Mouse (Mus musculus) neural tube, embryonic 10.5 days (tissue): Measurements from ENCODE around the gene Pkd1.

Experiments used
- DNase-seq: peaks from one replicate; pipeline ENCODE4 v3.0.0-alpha.2; 2017; ENCODE audit warnings: low spot score; ENCODE audit errors: extremely low spot score

Pkd1 gene

GRCm38 (mm10) chr17:24532045-24532444, 17.6 kb upstream of the Pkd1 start:
- no peak for DNase-seq

DNA sequence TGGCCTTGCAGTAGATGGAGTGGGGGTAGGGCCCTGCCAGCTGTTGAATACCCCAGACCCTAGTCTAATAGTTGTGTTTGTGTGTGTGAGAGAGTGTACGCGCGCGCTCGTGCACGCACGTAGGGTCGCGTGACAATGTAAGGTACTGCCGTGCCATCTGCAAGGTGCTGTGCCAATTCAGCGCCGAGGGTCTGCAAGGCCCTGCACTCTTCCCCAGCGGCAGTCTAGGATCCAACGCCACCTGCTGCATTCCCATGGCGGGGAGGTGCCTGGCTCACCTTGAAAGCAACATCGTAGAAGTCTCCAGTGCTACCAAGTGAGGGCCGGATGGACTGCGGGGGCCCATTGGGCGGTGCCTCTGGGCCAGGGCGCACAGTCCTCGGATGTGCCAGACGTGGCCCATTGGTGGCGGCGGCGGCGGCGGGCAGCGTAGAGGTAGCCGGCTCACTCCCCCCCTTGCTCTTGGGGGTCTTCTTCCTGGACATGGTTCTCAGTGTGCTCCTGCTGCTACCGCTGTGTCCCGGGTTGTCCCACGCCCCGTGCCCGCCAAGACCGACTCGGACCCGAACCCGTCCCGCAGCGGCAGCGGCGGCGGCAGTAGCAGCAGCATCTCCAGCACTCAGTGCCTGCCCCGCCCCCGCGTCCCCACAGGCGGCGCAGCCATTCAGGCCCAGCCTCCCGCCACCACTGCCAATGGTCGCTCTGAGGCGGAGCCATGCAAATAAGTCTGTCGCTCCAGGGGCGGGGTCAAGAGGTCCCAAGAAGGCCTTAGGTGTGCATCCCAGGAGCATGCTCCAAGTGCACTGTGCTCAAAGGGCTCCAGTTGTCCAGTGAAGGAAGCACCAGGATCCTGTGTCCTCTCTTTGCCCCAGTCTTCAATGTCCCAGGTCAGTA, 16.3 kb upstream of the Pkd1 start:
- DNase-seq, result peak; percentile 80

DNA sequence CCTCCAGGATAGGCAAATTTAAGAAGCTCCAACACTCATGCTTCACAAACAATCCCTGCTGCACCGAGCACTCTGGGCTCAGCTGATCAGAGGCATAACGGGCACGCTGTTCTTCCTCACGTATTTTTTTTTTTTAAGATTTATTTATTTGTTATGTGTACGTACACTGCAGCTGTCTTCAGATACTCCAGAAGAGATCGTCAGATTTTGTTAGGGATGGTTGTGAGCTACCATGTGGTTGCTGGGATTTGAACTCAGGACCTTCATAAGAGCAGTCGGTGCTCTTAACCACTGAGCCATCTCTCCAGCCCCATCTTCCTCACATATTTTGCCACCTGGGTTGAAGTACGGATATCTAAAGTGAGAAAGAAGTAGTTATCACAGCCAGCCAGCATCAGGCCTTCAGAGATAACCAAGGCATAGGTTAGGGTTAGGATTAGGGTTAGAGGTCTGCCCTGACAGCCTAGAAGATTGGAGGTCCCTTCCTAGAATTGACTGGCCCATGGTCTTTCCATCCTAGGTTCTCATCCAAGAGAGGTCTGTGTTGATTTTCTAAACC, 15.4 kb upstream of the Pkd1 start, which contains the start of gene Rab26:
Gene Rab26, minus strand, starts transcription at position 51 of the 559 bp plus-strand sequence.
- DNase-seq, result no peak

- DNase-seq, result no peak
Observed at GRCm38 (mm10) chr17:24535300-24535699, 14.3 kb upstream of the Pkd1 start.

- DNase-seq, result no peak
Observed at GRCm38 (mm10) chr17:24537536-24537935, 12.1 kb upstream of the Pkd1 start.

DNA sequence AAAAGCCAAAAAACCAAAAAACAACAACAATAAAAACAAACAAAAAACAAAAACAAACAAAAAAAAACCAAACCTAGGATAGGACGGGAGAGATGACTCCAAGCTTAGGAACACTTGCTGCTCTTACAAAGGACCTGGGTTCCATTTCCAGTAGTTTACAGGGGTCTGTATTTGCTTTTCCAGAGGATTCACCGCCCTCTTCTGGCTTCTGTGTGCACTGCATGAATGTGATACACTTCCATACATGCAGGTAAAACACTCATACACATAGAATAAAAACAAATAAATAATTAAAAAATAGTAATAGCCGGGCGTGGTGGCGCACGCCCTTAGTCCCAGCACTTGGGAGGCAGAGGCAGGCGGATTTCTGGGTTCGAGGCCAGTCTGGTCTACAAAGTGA, 10.7 kb upstream of the Pkd1 start:
- peak; percentile 49 for DNase-seq

- DNase-seq, result peak; percentile 27
Observed at GRCm38 (mm10) chr17:24540375-24540774, 9.3 kb upstream of the Pkd1 start.

GRCm38 (mm10) chr17:24544613-24545012, 5.0 kb upstream of the Pkd1 start:
- DNase-seq, result peak; percentile 26

- DNase-seq, result no peak
Observed at GRCm38 (mm10) chr17:24545247-24545646, 4.4 kb upstream of the Pkd1 start.

DNA sequence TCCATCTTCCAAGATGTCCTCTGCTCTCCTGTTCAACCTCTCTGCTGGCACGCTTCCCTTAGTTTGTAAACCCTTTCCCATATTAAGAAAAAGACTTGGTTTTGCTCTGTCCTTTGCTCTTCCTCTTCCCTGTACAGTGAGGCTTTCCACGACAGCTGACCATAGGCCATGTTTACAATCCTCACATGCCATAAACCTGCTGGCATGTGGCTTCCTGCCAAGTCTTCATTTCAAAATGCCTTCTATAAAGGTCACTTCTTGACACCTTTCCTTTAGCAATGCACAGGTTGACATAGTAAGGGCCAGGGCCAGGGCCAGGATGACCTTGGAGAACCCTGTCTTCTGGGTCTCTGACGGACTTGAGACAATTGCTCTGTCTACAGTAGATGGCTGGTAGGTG, 3.4 kb upstream of the Pkd1 start:
- no peak for DNase-seq

DNA sequence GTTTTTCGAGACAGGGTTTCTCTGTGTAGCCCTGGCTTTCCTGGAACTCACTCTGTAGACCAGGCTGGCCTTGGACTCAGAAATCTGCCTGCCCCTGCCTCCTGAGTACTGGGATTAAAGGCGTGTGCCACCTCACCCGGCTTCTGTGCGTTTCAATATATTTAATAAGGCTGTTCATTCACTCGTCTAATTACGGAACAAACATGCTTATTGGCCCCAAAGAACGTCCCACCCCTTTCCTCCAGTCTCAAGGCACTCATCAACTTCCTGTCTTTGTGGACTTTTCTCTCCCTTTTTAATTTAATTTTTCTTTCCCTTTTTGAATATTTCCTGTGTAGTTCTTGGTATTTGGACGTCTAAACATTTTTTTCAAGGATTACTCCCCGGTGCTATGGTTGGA, 1.2 kb upstream of the Pkd1 start:
- no peak for DNase-seq

DNA sequence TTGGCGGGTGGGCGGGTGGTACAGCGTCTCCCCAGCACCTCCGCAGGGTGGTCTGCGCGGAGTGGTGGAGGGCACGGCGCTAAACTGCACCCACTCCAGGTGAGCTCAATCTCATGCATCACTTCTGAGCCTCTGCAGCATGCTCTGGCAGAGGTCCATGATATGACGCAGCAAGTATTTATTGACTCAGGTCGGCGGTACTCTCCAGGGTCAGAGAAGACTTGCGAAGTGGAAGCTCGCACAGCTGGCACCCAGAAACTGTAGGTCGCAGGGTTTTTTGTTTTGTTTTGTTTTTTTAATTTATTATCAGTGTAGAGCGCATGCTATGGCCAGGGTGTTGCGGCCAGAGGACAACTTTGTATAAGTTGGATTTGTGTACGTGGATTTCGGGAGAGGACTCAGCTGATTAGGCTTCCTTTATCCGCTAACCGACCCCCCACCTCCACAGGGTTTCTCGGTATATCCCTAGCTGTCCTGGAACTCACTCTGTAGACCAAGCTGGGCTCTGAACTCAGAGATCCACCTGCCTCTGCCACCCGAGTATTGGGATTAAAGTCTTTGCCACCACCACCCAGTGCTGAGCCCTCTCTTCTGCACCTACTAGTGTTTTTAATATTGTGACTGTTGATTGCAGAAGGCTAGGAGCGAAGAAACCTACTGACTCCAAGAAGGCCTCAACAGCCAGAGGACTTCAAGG, 565 bp upstream of the Pkd1 start:
- DNase-seq, result peak; percentile 40

- DNase-seq, result no peak
Observed at GRCm38 (mm10) chr17:24550416-24551049, 899 bp downstream of the Pkd1 start.

GRCm38 (mm10) chr17:24551050-24551444, 1.4 kb downstream of the Pkd1 start:
- no peak for DNase-seq

- no peak for DNase-seq
Observed at GRCm38 (mm10) chr17:24557091-24557490, 7.5 kb downstream of the Pkd1 start.

DNA sequence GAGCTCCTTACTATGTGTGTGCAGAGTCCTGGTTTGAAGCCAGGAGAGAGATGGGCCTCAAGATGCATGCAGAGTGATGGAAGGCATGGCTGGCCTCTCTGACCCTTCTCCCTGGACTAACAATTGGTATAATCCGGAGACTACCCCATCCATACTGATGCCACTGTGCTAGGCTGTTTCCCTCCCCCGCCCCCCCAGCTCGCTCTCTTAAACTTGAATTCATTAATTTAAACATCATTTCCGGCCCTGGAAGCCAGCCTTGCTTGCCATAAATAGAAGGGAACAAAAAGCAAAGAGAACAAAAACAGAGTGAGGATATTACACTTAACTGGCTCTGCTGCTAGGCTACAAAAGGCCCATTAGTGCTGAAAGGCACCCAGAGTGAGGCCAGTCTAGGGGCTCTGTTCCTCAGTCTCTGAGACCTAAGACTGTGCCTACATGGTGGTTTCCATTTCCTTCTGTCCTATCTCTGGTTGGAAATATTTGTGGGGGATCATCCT, 9.0 kb downstream of the Pkd1 start:
- DNase-seq, result no peak

DNA sequence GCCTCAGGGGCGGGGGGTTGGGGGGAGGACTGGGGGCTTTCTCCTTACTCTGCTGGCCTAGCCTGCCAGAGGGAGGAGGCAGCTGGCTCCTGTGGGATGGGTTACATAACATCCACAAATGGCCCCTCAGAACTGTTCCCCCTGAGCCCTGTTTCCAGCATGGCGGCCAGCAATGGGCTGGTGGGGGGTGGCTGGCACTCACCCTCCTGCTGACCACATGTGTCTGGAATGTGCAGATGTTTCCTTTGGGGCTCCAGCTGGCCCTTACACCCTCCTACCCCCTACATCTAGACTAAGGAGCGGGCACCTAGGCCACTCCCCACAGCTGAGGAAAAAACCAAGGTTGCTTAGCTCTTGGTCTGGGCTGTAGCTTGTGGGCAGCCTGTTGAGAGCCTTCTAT, 9.5 kb downstream of the Pkd1 start:
- DNase-seq, result no peak

- DNase-seq, result no peak
Observed at GRCm38 (mm10) chr17:24560301-24561028, 10.8 kb downstream of the Pkd1 start.

DNA sequence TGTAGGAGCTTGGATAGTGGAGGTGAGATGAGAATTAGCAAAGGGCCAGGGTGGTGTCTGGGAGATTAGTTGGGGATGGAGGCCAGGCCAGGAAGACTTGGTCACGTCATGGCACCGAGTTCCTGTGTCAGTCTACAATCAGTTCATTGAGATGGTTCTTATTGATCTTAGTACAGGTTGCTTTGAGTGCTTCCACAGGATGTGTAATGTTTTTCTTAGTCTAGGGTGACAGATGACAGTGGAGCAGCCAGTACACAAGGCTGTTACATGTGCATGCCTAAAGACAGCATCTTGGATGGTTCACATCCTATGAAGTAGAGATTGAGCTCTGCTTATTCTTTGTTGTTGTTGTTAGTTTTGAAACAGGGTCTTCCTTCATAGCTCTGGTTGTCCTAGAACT, 12.0 kb downstream of the Pkd1 start:
- no peak for DNase-seq

- DNase-seq, result no peak
Observed at GRCm38 (mm10) chr17:24563638-24564037, 14.0 kb downstream of the Pkd1 start.

DNA sequence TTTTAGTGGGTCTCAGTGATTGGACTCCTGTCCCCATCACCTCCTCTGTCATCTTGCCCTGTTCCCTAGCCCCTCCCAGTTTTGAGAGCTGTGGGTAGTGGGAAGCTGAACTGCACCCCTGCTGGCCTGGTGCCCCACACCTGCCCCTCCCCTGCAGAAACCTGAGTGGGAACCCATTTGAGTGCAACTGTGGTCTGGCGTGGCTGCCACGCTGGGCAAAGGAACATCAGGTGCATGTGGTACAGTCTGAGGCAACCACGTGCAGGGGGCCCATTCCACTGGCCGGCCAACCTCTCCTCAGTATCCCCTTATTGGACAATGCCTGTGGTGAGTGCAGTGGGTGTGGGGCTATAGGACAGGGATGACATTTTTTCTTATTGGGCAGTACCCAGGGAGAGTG, 14.8 kb downstream of the Pkd1 start:
- no peak for DNase-seq
